Mouse (Mus musculus) embryonic fibroblast, embryonic 13.5 days (primary cell): Measurements from ENCODE around the gene Evx2.

Experiments used
- CTCF ChIP-seq: IDR thresholded peaks from 2 replicates; pipeline ENCODE4 v1.5.1; 2011; ENCODE audit warnings: mild to moderate bottlenecking, control low read depth, low read length, moderate library complexity, borderline replicate concordance; ENCODE audit not compliant: insufficient read depth
- POLR2A ChIP-seq: IDR thresholded peaks from 2 replicates; pipeline ENCODE4 v1.6.1; 2011; ENCODE audit warnings: low read depth, mild to moderate bottlenecking, control low read depth, low read length, moderate library complexity

DNA sequence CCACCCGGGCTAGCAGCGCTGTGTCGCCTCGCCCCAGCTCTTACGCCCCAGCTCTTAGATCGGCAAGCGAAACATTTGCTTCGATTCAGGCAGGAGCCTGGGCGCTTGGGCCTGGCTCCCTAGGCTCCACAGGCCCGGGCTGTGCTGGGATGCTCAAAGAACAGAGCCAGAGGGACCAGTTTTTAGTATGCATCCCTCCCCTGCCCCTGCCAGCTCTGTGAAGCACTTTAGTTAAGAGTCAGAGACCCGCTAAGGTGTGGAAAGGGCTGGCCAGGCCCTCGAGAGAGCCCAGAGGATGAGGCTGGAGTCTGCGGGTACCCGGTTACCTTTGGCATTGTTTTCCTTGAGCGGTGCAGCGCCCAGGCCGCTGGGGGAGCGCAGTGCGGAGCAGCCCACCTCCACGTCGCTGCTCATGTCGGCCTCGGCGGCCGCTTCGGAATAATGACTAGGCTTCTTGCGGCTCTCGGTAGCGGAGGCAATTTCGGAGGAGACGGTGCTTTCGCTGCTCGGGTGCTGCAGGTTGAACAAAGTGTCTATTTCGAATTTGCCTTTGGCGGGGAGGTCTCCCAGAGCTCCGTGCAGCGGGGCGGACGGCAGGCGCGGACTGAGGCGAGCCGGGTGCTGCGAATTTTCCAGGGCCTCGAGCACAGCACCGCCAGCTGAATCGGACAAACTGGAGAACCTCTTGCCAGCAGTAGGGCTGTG, 538 bp downstream of the Evx2 start:
- no peak for TF ChIP-seq CTCF
- TF ChIP-seq POLR2A = no peak
